Mouse (Mus musculus): ENCODE results near the gene Limd2. TPM values are rescaled to one million over a fixed set of nuclear protein-coding genes. Genes with fewer than 3 reads are reported as not detected.
A peak's percentile ranks its signal among the peaks of the same experiment; 100 is the strongest.
"Not testable (repeated sequence)": the region's sequence is repeated elsewhere in the genome, so short reads cannot be mapped to it uniquely, and the experiment has no call there.

Limd2 gene
- polyA plus RNA-seq (2012; rRNA removed), result 32.3 and 40.7 TPM in 2 replicates

- WGBS, result 46% methylated on average over 22 of the region's 22 CpGs
- DNase-seq (ENCODE audit: low read depth, low spot score), result no peak
Measured at GRCm38 (mm10) chr11:106160841-106161721, at the start of gene Limd2, which contains the start of gene Gm10840. TSS of gene Limd2 (minus strand) at chr11:106160860. TSS of gene Gm10840 (plus strand) at chr11:106160850.

DNA sequence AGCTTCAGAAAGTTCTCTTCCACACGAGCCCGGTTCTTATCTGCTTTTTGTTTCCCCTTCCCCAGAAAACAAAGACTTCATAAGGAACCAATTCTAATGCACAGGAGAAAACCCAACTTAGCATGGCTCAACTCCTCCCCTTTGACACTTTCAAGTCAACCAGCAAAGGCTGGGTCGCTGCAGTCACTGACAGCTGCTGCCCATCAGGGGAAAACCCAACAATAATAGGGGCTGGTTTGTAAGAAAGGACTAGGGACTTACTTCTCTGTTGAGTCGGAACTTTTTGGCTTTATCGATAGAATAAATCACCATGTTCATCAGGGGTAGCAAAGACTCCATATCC, 41.4 kb upstream of the Limd2 start, which contains the start of gene Strada:
TSS of gene Strada (minus strand) at position 46 of the 343 bp plus-strand sequence.
- no peak for DNase-seq (ENCODE audit: low read depth, low spot score)
- WGBS, result 81% methylated on average over 5 of the region's 5 CpGs

DNA sequence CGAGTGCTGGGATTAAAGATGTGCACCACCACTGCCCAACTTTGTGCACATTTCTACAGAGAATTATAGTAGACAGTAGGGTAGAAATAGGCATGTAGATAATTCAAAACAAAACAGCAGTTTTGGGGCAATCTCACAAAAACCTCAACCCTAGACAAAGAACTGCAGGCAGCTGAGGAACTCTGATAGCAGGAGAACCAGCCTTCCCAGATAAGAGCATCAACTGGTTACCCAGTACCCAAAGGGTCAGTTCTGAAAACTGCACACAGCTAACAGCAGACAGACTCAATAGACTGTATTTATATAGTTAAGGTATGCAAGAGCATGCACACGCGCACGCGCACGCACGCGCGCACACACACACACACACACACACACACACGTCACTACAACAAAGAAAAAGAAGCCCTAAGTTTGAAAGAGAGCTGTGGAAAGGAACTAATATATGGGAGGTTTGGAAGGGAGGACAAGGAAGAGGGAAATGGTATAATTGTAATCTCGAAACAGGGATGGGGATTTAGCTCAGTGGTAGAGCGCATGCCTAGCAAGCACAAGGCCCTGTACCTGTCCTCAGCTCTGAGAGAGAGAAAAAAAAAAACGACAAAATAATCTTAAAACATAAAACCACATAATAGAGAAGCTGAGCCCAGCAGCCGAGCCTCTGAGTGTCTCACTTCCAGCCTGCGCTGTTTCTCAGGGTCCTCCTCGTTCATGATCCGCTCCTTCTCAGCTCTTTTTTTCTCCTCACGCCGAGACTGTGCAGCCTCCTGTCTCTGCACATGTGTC, 40.9 kb upstream of the Limd2 start:
- DNase-seq (ENCODE audit: low read depth, low spot score), result no peak
- WGBS, result 91% methylated on average over 19 of the region's 19 CpGs

- 73% methylated on average over 6 of the region's 6 CpGs for WGBS
- DNase-seq (ENCODE audit: low read depth, low spot score), result no peak
Measured at GRCm38 (mm10) chr11:106200756-106201155, 40.1 kb upstream of the Limd2 start.

GRCm38 (mm10) chr11:106199997-106200396, 39.3 kb upstream of the Limd2 start:
- not testable (repeated sequence) for DNase-seq (ENCODE audit: low read depth, low spot score)
- WGBS, result 86% methylated on average over 7 of the region's 7 CpGs

GRCm38 (mm10) chr11:106198277-106198676, 37.6 kb upstream of the Limd2 start:
- no peak for DNase-seq (ENCODE audit: low read depth, low spot score)
- 45% methylated on average over 4 of the region's 4 CpGs for WGBS

- no peak for DNase-seq (ENCODE audit: low read depth, low spot score)
Measured at GRCm38 (mm10) chr11:106195341-106195740, 34.7 kb upstream of the Limd2 start.

- no peak for DNase-seq (ENCODE audit: low read depth, low spot score)
- WGBS, result 89% methylated on average over 7 of the region's 7 CpGs
Measured at GRCm38 (mm10) chr11:106194891-106195290, 34.2 kb upstream of the Limd2 start.

DNA sequence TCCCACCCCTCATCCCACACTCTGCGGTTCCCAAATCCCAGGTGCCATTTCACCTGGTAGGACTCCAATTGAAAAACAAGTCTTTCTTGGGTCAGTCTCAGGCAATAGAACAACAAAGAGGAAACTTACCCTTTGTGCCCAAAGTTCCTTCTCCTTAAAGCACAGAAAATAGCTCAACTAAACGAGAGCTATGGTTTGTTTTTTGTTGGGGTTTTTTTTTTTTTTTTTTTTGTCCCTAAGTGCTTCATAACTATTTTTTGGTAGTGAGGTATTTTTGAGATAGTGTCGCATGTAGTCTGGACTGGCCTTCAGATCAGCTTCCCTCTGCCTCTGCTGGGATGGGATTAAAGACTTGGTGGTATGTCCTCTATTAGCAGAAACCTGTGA, 33.5 kb upstream of the Limd2 start:
- no peak for DNase-seq (ENCODE audit: low read depth, low spot score)
- WGBS, result 25% methylated on average over 3 of the region's 3 CpGs

DNA sequence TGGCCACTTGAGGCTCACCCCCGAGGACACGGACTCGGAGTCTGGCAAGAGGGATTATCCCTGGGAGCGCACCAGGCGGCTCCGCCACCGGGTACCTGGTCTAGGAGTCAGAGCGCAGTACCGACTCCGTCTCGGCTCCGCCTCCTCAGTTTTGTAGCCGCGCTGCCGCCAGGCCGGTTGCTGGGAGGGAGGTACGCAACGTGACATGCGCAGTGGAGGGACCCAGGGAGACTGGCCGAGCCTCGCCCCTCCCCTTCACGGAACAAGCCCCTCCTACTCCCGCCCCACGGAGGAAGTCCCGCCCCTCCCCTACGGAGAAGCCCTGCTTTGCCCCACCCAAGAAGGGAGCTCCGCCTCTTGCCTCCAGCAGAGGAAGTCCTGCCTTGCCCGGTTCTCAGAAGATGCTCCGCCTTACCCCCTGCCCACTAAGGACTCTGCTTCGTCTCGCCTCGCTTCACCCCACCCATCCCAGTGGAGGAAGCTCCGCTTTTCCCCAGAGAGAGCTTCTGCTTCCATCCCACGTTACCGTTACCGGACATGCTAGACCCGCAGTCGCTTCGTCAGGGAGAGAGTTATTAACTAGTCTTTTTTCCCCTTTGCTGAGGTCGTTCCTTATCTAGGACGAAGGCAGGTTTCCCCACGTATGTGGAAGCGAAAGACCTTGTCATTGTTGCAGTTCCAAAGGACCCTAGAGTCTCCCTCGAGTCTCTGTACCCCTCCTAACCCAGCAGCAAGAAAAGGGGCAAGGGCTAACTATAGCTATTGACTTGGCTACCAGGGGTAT, 32.9 kb upstream of the Limd2 start:
- DNase-seq (ENCODE audit: low read depth, low spot score), result peak; percentile 97
- WGBS, result under 1% methylated on average over 44 of the region's 44 CpGs

GRCm38 (mm10) chr11:106192657-106193370, 32.2 kb upstream of the Limd2 start:
- DNase-seq (ENCODE audit: low read depth, low spot score), result no peak
- 3% methylated on average over 19 of the region's 19 CpGs for whole genome bisulfite sequencing

DNA sequence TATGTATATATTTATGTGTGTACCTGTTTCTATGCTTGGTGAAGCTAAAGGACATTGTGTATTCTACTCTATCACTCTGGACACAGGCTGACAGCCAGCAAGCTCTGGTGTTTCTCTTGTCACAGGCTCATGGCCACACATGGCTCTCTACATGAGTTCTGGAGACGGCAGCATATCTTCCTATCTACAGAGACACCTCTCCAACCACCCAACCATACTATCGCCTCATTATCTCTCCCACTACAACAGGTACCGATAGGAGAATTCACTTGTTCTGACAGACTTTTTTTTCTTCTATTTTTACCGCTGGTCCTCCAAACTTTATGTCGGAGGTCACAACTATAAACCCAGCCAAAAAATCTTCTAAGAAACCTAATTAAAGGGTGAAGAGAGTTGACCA, 31.6 kb upstream of the Limd2 start:
- no peak for DNase-seq (ENCODE audit: low read depth, low spot score)
- 70% methylated on average over 5 of the region's 5 CpGs for whole genome bisulfite sequencing

DNA sequence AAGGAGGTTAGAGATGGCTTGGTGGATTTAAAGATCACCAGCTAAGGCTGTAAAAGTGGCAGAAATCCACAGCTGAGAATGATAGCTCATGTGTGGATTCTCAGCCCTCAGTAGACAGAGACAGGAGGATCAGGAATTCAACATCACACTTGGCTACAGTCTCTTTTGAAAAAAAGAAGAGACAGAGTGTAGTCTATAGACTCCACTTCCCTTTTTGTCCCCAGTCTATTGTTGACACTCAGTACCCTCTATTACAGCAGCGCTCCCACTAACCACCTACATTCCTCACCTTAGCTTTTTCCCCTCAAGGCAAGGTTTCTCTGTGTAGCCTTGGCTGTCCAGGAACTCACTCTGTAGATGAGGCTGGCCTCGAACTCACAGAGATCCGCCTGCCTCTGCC, 31.1 kb upstream of the Limd2 start:
- 97% methylated on average over 3 of the region's 3 CpGs for WGBS

GRCm38 (mm10) chr11:106187326-106187725, 26.7 kb upstream of the Limd2 start:
- DNase-seq (ENCODE audit: low read depth, low spot score), result no peak
- WGBS, result 91% methylated on average over 4 of the region's 4 CpGs

More for the DNA sequence above, 31.1 kb upstream of the Limd2 start:
- no peak for DNase-seq (ENCODE audit: low read depth, low spot score)

GRCm38 (mm10) chr11:106180449-106180801, 19.8 kb upstream of the Limd2 start:
- DNase-seq (ENCODE audit: low read depth, low spot score), result no peak
- WGBS, result 84% methylated on average over 2 of the region's 2 CpGs

DNA sequence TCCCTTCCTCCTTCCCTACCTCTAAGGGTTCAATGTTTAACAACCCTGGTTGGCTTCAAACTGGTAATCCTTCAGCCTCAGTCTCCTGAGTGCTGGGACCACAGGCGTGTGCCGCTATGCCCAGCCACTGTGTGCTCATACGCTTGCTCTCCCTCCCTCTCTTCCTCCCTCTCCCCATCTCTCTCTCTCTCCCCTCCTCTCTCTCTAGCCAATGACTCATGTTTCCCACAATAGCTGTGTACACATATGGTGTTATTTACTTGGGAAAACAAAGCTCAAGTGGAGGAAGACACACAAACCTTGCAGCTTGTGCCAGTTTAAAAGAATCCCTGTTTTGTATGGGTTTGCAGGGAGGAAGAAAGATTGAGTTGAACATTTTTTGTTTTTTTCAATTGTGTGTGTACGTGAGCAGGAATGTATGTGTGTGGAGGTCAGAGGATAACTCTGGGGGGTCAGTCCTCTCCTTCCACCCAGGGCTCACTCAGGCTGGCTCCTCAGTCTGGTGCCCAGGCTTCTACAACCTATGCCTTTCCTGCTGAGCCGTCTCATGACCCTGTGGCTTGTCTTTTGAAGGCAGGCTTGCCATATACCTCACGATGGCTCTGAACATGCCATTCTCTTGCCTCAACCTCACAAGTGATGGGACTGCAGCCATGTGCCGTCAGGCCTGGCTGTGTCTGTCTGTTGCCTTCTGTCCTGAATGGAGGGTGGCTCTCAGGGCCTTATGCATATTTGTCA, 19.2 kb upstream of the Limd2 start:
- WGBS, result 66% methylated on average over 7 of the region's 7 CpGs
- DNase-seq (ENCODE audit: low read depth, low spot score), result no peak

- 72% methylated on average over 5 of the region's 5 CpGs for WGBS
- no peak for DNase-seq (ENCODE audit: low read depth, low spot score)
Measured at GRCm38 (mm10) chr11:106178036-106178782, 17.5 kb upstream of the Limd2 start.

- no peak for DNase-seq (ENCODE audit: low read depth, low spot score)
- 90% methylated on average over 5 of the region's 5 CpGs for WGBS
Measured at GRCm38 (mm10) chr11:106176372-106176771, 15.7 kb upstream of the Limd2 start.

Data from large intestine, adult 2 months (tissue).